Mouse (Mus musculus) midbrain, embryonic 15.5 days (tissue): ENCODE data around the gene Commd9. TPM values are rescaled to one million over a fixed set of nuclear protein-coding genes. Genes with fewer than 3 reads are reported as not detected.

Experiments used
- ATAC-seq: fragments of 200-750 bp; cut with Nextera tagmentation; replicated peaks from 2 replicates; pipeline ENCODE4 v1.8.0; 2017; ENCODE audit warnings: moderate TSS enrichment
- H3K27ac ChIP-seq: fragments of 300-500 bp; sonication (generic); 2 replicates; pipeline ENCODE4 v1.5.1; 2015; ENCODE audit warnings: mild to moderate bottlenecking, inconsistent platforms
- H3K27me3 ChIP-seq: fragments of 300-500 bp; sonication (generic); replicated peaks from 2 replicates; pipeline ENCODE4 v1.6.1; 2015; ENCODE audit warnings: inconsistent platforms
- H3K36me3 ChIP-seq: fragments of 300-500 bp; sonication (generic); replicated peaks from 2 replicates; pipeline ENCODE4 v1.6.1; 2015; ENCODE audit warnings: inconsistent platforms
- H3K4me1 ChIP-seq: fragments of 300-500 bp; sonication (generic); 2 replicates; pipeline ENCODE4 v1.6.1; 2015; ENCODE audit warnings: inconsistent platforms
- H3K4me2 ChIP-seq: fragments of 300-500 bp; sonication (generic); 2 replicates; pipeline ENCODE4 v1.6.1; 2015; ENCODE audit warnings: inconsistent platforms, mild to moderate bottlenecking, moderate library complexity
- H3K4me3 ChIP-seq: fragments of 300-500 bp; sonication (generic); 2 replicates; pipeline ENCODE4 v1.5.1; 2015; ENCODE audit warnings: mild to moderate bottlenecking, inconsistent platforms
- H3K9ac ChIP-seq: fragments of 300-500 bp; sonication (generic); 2 replicates; pipeline ENCODE4 v1.6.1; 2015; ENCODE audit warnings: mild to moderate bottlenecking, inconsistent platforms
- H3K9me3 ChIP-seq: fragments of 300-500 bp; sonication (generic); 2 replicates; pipeline ENCODE4 v1.6.1; 2016; ENCODE audit warnings: inconsistent platforms
- WGBS: fragments of 180-500 bp; shearing (Covaris S2); methylation state at CpG from one replicate; pipeline ENCODE4 v1.1.7; 2015; ENCODE audit warnings: mixed read lengths; 5-methylcytosine and 5-hydroxymethylcytosine counted together
- polyA plus RNA-seq: library from polyadenylated mRNA; unstranded; fragments of >200 nt; fragmentation: Nextera tagmentation; extraction: Ambion mirVana; gene quantifications from 2 replicates; pipeline ENCODE4 v1.2.1, GENCODE M21; 2015

Gene Commd9
- polyA plus RNA-seq, 1 experiment from 2014 or later: 107 TPM

GRCm38 (mm10) chr2:101891143-101891542 lies 5.1 kb downstream of the Commd9 start:
- peaks cover 14% of the 10 kb centered on the region for H3K4me1 ChIP-seq
- no peak overlapping the region for H3K9ac ChIP-seq
- H3K4me2 ChIP-seq: no peak overlapping the region
- no peaks in the 10 kb centered on the region for H3K27me3 ChIP-seq
- no peak for ATAC-seq
- H3K9me3 ChIP-seq: no peaks in the 10 kb centered on the region
- no peak overlapping the region for H3K4me3 ChIP-seq
- no peaks in the 10 kb centered on the region for H3K36me3 ChIP-seq
- H3K27ac ChIP-seq: no peak overlapping the region
- 69% methylated on average over 7 of the region's 7 CpGs for WGBS

GRCm38 (mm10) chr2:101894126-101894525 lies 8.1 kb downstream of the Commd9 start:
- Histone ChIP-seq H3K27me3 (no peaks in the 10 kb centered on the region), H3K4me3 (no peak overlapping the region), H3K9me3 (no peaks in the 10 kb centered on the region), H3K9ac (no peak overlapping the region), H3K36me3 (no peaks in the 10 kb centered on the region), H3K4me2 (no peak overlapping the region), H3K4me1 (peaks cover 9% of the 10 kb centered on the region), H3K27ac (no peak overlapping the region)
- ATAC-seq: no peak
- 96% methylated on average over 3 of the region's 3 CpGs for WGBS

GRCm38 (mm10) chr2:101896425-101897204 lies 10.6 kb downstream of the Commd9 start:
- Histone ChIP-seq H3K4me1 (peaks cover 7% of the 10 kb centered on the region), H3K4me3 (no peak overlapping the region), H3K36me3 (no peaks in the 10 kb centered on the region; the same call in 1 of the 2 replicates), H3K27me3 (no peaks in the 10 kb centered on the region), H3K9ac (no peak overlapping the region), H3K27ac (no peak overlapping the region), H3K4me2 (no peak overlapping the region), H3K9me3 (no peaks in the 10 kb centered on the region)
- WGBS: 69% methylated on average over 10 of the region's 10 CpGs
- peak; percentile 41; the same call in 1 of the 2 replicates for ATAC-seq

GRCm38 (mm10) chr2:101902196-101902595 lies 16.1 kb downstream of the Commd9 start:
- Histone ChIP-seq H3K9me3 (no peaks in the 10 kb centered on the region), H3K9ac (no peak overlapping the region), H3K27ac (no peak overlapping the region), H3K4me3 (no peak overlapping the region), H3K36me3 (no peaks in the 10 kb centered on the region; the same call in 1 of the 2 replicates), H3K4me2 (no peak overlapping the region), H3K27me3 (no peaks in the 10 kb centered on the region), H3K4me1 (peaks cover 10% of the 10 kb centered on the region)
- 77% methylated on average over 4 of the region's 4 CpGs for WGBS
- ATAC-seq: no peak

GRCm38 (mm10) chr2:101905534-101906378 lies 19.7 kb downstream of the Commd9 start:
- peaks cover 12% of the 10 kb centered on the region for H3K4me1 ChIP-seq
- H3K36me3 ChIP-seq: no peaks in the 10 kb centered on the region; the same call in 1 of the 2 replicates
- peak overlapping the region; percentile 42 for H3K4me2 ChIP-seq
- no peaks in the 10 kb centered on the region for H3K9me3 ChIP-seq
- 11% methylated on average over 21 of the region's 21 CpGs for WGBS
- peak overlapping the region; percentile 9; the same call in 1 of the 2 replicates for H3K4me3 ChIP-seq
- H3K9ac ChIP-seq: peak overlapping the region; percentile 4; the same call in 1 of the 2 replicates
- peak; percentile 86 for ATAC-seq
- H3K27me3 ChIP-seq: no peaks in the 10 kb centered on the region
- H3K27ac ChIP-seq: peak overlapping the region; percentile 54

- 39% methylated on average over 5 of the region's 5 CpGs for WGBS
- peak overlapping the region; percentile 54 for H3K27ac ChIP-seq
- no peaks in the 10 kb centered on the region for H3K27me3 ChIP-seq
- H3K36me3 ChIP-seq: no peaks in the 10 kb centered on the region
- ATAC-seq: peak; percentile 61
- peak overlapping the region; percentile 42 for H3K4me2 ChIP-seq
- H3K9ac ChIP-seq: peak overlapping the region; percentile 4; the same call in 1 of the 2 replicates
- no peak overlapping the region; the same call in 1 of the 2 replicates for H3K4me3 ChIP-seq
- H3K4me1 ChIP-seq: peaks cover 12% of the 10 kb centered on the region
- H3K9me3 ChIP-seq: no peaks in the 10 kb centered on the region
Observed at GRCm38 (mm10) chr2:101906379-101906690, 20.3 kb downstream of the Commd9 start.

GRCm38 (mm10) chr2:101907386-101908022 lies 21.5 kb downstream of the Commd9 start:
- no peaks in the 10 kb centered on the region for H3K27me3 ChIP-seq
- H3K9ac ChIP-seq: no peak overlapping the region
- no peaks in the 10 kb centered on the region for H3K36me3 ChIP-seq
- no peak overlapping the region for H3K4me3 ChIP-seq
- H3K4me2 ChIP-seq: no peak overlapping the region
- no peak for ATAC-seq
- no peaks in the 10 kb centered on the region for H3K9me3 ChIP-seq
- peaks cover 12% of the 10 kb centered on the region for H3K4me1 ChIP-seq
- WGBS: 76% methylated on average over 10 of the region's 10 CpGs
- H3K27ac ChIP-seq: no peak overlapping the region

GRCm38 (mm10) chr2:101908773-101909172 lies 22.7 kb downstream of the Commd9 start:
- Histone ChIP-seq H3K27ac (no peak overlapping the region), H3K9ac (no peak overlapping the region), H3K27me3 (no peaks in the 10 kb centered on the region), H3K36me3 (no peaks in the 10 kb centered on the region), H3K4me3 (no peak overlapping the region), H3K4me1 (peaks cover 12% of the 10 kb centered on the region), H3K9me3 (no peaks in the 10 kb centered on the region), H3K4me2 (no peak overlapping the region)
- WGBS: 68% methylated on average over 13 of the region's 13 CpGs
- no peak for ATAC-seq

- H3K36me3 ChIP-seq: no peaks in the 10 kb centered on the region
- peaks cover 12% of the 10 kb centered on the region for H3K4me1 ChIP-seq
- 83% methylated on average over 15 of the region's 15 CpGs for WGBS
- H3K4me2 ChIP-seq: no peak overlapping the region
- no peak overlapping the region for H3K27ac ChIP-seq
- H3K9me3 ChIP-seq: no peaks in the 10 kb centered on the region
- H3K4me3 ChIP-seq: no peak overlapping the region
- H3K27me3 ChIP-seq: no peaks in the 10 kb centered on the region
- ATAC-seq: no peak
- H3K9ac ChIP-seq: no peak overlapping the region
Observed at GRCm38 (mm10) chr2:101909326-101910080, 23.5 kb downstream of the Commd9 start.

- 0 out of 2 replicates have a peak overlapping the region, but pooled peaks have one; percentile 9 for H3K27ac ChIP-seq
- H3K4me3 ChIP-seq: no peak overlapping the region
- no peaks in the 10 kb centered on the region for H3K27me3 ChIP-seq
- no peak overlapping the region for H3K9ac ChIP-seq
- no peak overlapping the region for H3K4me2 ChIP-seq
- ATAC-seq: 0 out of 2 replicates have a peak, but pooled peaks have one; percentile 57
- H3K36me3 ChIP-seq: no peaks in the 10 kb centered on the region
- H3K9me3 ChIP-seq: no peaks in the 10 kb centered on the region
- peaks cover 12% of the 10 kb centered on the region for H3K4me1 ChIP-seq
- WGBS: 71% methylated on average over 7 of the region's 7 CpGs
Observed at GRCm38 (mm10) chr2:101918518-101918917, 32.5 kb downstream of the Commd9 start.

GRCm38 (mm10) chr2:101920136-101920554 lies 34.1 kb downstream of the Commd9 start:
- no peak overlapping the region for H3K9ac ChIP-seq
- no peaks in the 10 kb centered on the region for H3K27me3 ChIP-seq
- H3K9me3 ChIP-seq: no peaks in the 10 kb centered on the region
- ATAC-seq: peak; percentile 40
- H3K4me3 ChIP-seq: no peak overlapping the region
- peaks cover 12% of the 10 kb centered on the region for H3K4me1 ChIP-seq
- no peaks in the 10 kb centered on the region for H3K36me3 ChIP-seq
- H3K27ac ChIP-seq: peak overlapping the region; percentile 13; the same call in 1 of the 2 replicates
- WGBS: 26% methylated on average over 2 of the region's 2 CpGs
- no peak overlapping the region for H3K4me2 ChIP-seq
